Mouse (Mus musculus): Measurements from ENCODE around the gene Cd180.
"Not testable (repeated sequence)": the region's sequence is repeated elsewhere in the genome, so short reads cannot be mapped to it uniquely, and the experiment has no call there.

Gene Cd180

GRCm38 (mm10) chr13:102677602-102678001, 15.8 kb upstream of the Cd180 start:
- not testable (repeated sequence) for DNase-seq (ENCODE audit: low read depth, low spot score)

- no peak for DNase-seq (ENCODE audit: low read depth, low spot score)
Measured at GRCm38 (mm10) chr13:102678482-102678881, 14.9 kb upstream of the Cd180 start.

GRCm38 (mm10) chr13:102684890-102685289, 8.5 kb upstream of the Cd180 start:
- DNase-seq (ENCODE audit: low read depth, low spot score), result no peak

- no peak for DNase-seq (ENCODE audit: low read depth, low spot score)
Measured at GRCm38 (mm10) chr13:102688121-102688520, 5.2 kb upstream of the Cd180 start.

- DNase-seq (ENCODE audit: low read depth, low spot score), result no peak
Measured at GRCm38 (mm10) chr13:102689201-102690090, 3.9 kb upstream of the Cd180 start.

- no peak for DNase-seq (ENCODE audit: low read depth, low spot score)
Measured at GRCm38 (mm10) chr13:102690184-102690583, 3.2 kb upstream of the Cd180 start.

GRCm38 (mm10) chr13:102691408-102692150, 1.8 kb upstream of the Cd180 start:
- DNase-seq (ENCODE audit: low read depth, low spot score), result no peak

- no peak for DNase-seq (ENCODE audit: low read depth, low spot score)
Measured at GRCm38 (mm10) chr13:102694154-102694553, 796 bp downstream of the Cd180 start.

GRCm38 (mm10) chr13:102695121-102695905, 2.0 kb downstream of the Cd180 start:
- DNase-seq (ENCODE audit: low read depth, low spot score), result no peak

GRCm38 (mm10) chr13:102698335-102698734, 5.0 kb downstream of the Cd180 start:
- no peak for DNase-seq (ENCODE audit: low read depth, low spot score)

- DNase-seq (ENCODE audit: low read depth, low spot score), result peak; percentile 68
Measured at GRCm38 (mm10) chr13:102698751-102699323, 5.5 kb downstream of the Cd180 start.

GRCm38 (mm10) chr13:102700176-102700575, 6.8 kb downstream of the Cd180 start:
- no peak for DNase-seq (ENCODE audit: low read depth, low spot score)

- no peak for DNase-seq (ENCODE audit: low read depth, low spot score)
Measured at GRCm38 (mm10) chr13:102700744-102701143, 7.4 kb downstream of the Cd180 start.

GRCm38 (mm10) chr13:102716973-102717372, 23.6 kb downstream of the Cd180 start:
- DNase-seq (ENCODE audit: low read depth, low spot score), result no peak

- no peak for DNase-seq (ENCODE audit: low read depth, low spot score)
Measured at GRCm38 (mm10) chr13:102725416-102725815, 32.1 kb downstream of the Cd180 start.

GRCm38 (mm10) chr13:102725906-102726305, 32.5 kb downstream of the Cd180 start:
- no peak for DNase-seq (ENCODE audit: low read depth, low spot score)

GRCm38 (mm10) chr13:102726876-102727275, 33.5 kb downstream of the Cd180 start:
- DNase-seq (ENCODE audit: low read depth, low spot score), result no peak

- no peak for DNase-seq (ENCODE audit: low read depth, low spot score)
Measured at GRCm38 (mm10) chr13:102728035-102728434, 34.7 kb downstream of the Cd180 start.

- not testable (repeated sequence) for DNase-seq (ENCODE audit: low read depth, low spot score)
Measured at GRCm38 (mm10) chr13:102728951-102729350, 35.6 kb downstream of the Cd180 start.

GRCm38 (mm10) chr13:102733063-102733462, 39.7 kb downstream of the Cd180 start:
- DNase-seq (ENCODE audit: low read depth, low spot score), result no peak

GRCm38 (mm10) chr13:102737811-102738210, 44.5 kb downstream of the Cd180 start:
- no peak for DNase-seq (ENCODE audit: low read depth, low spot score)

Data from brain, embryonic 18.5 days (tissue).